Mouse (Mus musculus) A20 (cell line): ENCODE measurements around the gene 1810009J06Rik.
"Not testable (repeated sequence)": the region's sequence is repeated elsewhere in the genome, so short reads cannot be mapped to it uniquely, and the experiment has no call there.

Experiments used
- DNase-seq: peaks from one replicate; pipeline ENCODE4 v3.0.0-alpha.2; 2011; ENCODE audit warnings: low read depth, low spot score

1810009J06Rik gene

GRCm38 (mm10) chr6:40964454-40964853, at the start of gene 1810009J06Rik:
1810009J06Rik (plus strand) TSS chr6:40964754.
- not testable (repeated sequence) for DNase-seq

- DNase-seq = no peak
Observed at GRCm38 (mm10) chr6:40919954-40920353, 44.6 kb upstream of the 1810009J06Rik start.

- DNase-seq = no peak
Observed at GRCm38 (mm10) chr6:40940457-40940856, 24.1 kb upstream of the 1810009J06Rik start, which contains the start of gene 1700074P13Rik. 1700074P13Rik (minus strand) TSS chr6:40940557.

DNA sequence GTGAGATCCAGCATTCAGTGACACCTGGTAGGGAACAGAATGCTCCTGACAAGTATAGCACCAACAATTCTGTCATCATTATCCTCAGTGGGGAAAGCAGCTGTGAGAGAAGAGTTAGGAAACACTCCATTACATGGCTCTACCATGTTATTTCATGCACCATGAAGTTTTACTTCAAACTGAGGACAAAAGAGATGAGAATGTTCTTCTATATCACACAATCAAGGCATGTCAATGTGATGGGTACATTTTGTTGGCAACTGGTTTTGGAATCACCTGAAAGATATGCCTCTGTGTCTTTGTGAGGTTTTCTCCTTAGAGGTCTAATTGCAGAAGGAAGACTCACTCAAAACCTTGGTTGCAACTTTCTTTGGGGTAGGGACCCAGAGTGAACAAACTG, 12.8 kb upstream of the 1810009J06Rik start, which contains the start of gene Gm4744:
Gene Gm4744 (minus strand): TSS at position 101 of the 400 bp plus-strand sequence.
- DNase-seq = no peak

DNA sequence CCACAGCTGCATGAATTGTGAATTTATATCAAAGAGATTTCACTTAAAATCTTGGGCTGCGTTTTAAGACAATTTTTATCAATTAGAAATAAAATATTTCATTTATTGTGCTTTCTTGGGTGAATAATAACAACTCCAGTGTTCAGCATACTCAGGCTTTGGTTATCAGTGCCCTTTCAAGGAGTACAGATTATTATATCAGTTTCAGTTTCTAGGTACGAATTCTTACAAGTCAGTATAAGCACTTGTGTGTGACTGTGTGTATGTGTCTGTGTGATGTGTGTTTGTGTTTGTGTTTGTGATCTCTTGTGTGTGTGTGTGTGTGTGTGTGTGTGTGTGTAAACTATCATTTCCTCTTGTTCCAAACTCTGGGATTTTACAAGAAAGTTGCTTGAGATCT, 10.8 kb upstream of the 1810009J06Rik start:
- DNase-seq = no peak

DNA sequence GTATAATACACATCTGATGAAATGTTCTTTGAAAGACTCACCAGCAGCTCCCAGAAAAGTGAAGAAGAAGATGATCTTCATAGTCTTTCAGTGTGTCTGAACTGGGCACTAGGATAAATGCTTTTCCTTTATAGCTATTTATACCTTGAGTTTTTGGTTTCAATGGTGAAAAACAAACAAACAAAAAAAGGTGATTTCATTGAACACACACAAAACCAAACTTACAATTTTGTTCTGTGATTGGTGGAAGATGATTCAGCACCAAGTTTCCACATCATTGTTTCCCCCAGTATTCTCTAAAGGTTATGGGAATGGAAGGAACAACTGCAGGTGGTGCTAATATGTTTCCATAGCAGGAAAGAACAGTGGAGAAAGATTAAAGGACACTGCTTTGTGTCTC, 34.8 kb downstream of the 1810009J06Rik start, which contains the start of gene Gm2663:
Gene Gm2663 (minus strand): TSS at position 101 of the 400 bp plus-strand sequence.
- not testable (repeated sequence) for DNase-seq

- DNase-seq = no peak
Observed at GRCm38 (mm10) chr6:41015065-41015464, 50.5 kb downstream of the 1810009J06Rik start.
